Mouse (Mus musculus): Measurements from ENCODE around the gene Jhy.

Jhy gene

DNA sequence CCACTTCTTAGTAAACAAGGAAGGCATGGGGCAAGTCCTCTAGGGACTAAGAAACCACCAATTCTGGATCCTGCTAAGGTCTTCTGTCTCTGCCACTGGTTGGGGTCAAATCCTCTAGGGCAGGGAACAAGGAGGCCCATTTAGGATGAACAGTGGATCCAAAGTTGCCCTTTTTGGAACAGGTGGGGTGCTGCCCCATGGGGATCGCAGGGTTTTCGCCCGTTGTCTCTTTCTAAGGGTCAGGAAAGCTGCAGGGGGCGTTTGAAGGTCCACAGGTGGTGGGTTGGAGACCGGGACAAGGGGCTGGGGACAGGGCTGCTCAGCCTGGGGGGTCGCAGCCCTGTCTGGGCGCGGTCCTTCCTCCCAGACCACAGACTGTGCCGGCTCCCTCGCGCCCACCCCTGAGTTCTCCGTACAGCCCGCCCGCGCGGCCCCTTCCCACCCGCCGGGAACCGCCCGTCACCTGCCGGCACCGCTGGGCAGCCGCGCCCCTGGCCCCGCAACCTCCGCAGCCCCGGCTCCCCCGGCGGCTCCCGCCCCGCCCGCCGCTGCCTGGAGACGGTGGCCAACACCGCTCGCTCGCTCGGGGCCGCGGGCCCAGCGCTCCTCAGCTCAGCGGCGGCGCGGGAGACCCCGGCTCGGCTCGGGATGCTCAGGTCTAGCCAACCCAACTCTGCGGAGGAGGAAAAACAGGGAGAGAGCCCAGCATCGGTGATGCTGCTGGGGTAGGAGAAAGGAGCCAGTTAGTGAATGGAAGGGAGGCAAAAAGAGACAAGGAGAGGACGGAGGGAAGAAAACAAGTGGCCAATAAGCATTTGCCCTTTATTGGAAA, at the start of gene Jhy:
Jhy (minus strand) TSS at position 533 of the 832 bp plus-strand sequence.
- no peak for DNase-seq (ENCODE audit: low spot score in 2 of 2)

DNA sequence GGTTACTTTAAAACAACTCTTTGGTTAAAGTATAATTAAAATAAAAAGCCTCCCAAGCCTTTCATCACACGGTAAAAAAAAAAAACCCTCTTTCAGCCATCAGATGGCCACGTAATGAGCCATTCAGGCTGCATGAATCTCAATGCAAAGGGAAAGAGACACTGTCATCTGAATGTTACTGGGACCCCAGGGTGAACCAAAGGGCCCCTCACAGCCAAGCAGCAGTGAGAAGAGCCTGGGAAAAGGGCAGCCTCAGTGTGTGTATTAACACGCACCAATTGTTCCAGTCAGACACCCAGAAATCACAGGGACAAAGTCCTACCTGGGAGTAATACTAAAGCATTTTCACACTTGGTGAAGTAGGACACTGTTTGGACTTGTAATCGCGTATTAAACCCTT, 48.5 kb upstream of the Jhy start:
- no peak for DNase-seq (ENCODE audit: low spot score in 2 of 2)

DNA sequence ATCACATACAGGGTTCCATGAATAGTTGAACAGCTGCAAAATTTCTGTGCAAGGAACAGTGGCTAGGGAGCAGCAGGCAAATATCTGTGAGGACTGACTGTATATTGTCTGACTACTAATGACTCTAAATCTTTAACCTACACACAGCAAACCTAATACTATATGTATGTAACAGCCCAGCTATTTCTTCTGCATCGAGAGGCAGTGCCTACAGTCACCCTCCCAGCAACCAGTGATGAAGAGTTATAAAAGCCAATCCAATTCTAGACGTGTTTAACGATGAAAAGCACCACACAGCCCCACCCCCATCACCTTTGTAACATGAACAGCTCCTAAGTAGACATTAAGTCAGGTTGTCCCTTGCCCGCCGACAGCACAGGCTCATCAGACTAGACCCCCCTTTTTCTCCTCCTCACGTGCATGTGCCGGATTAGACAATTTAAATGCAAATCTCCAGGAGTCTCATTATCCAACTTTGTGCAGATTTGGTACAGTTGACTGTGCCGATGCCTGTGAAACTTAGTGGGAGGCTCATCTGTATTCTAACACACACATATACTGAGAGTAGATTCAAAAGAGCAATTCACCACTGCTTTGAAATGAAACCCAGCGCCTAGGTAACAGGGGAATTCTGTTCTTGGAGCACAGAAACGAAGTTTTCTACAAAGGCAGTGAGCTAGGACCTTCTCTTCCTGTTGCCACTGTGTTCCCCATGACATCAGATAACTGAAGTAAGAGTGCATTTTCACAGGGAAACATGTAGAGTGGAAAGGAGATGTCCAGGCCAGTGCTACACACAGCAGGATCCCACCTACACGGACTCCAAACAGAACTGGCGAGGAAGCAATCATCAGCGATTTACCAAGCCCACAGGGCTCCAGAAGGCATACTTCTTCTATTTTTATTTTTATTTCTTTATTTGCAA, 47.9 kb upstream of the Jhy start:
- no peak for DNase-seq (ENCODE audit: low spot score in 2 of 2)

DNA sequence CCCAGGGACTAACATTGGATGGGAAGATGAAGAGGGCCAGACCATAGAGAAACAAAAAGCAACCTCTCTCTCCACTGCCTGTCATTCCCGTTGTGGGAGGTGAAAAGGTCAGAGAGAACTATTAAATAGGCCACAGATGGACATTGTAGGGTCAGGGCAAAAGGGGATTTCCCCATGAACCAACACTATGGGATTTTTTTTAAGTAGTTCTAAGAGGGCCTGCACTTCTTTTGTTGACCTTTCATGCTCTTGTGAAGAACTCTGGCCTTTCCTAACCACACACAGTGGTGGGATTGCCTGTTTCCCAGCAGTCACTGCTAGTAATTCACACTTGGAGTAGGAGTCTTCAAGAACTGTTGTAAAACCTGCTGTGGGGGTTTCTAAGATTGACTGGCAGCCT, 43.9 kb upstream of the Jhy start:
- DNase-seq (ENCODE audit: low spot score in 2 of 2): no peak

DNA sequence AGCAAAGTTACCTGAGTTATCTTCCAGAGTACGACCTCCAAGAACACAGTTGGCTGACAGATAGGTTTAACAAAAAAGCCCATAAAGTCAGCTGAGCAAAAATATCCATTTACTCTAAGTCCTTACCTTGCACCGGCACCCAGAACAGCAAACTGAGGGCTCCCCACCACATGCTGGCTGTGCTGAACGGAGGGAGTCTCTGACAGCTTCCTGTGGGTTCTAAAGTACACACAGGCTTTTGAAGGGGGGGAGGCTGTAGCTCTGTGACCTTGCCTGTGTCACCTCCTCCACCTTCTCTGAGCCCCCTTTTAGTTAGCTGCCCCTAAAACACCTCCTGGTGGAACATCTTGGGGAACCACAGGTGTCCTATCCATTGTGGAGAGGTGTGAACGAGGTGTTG, 40.5 kb upstream of the Jhy start, which contains the start of gene Crtam:
Crtam (minus strand) TSS at position 214 of the 400 bp plus-strand sequence.
- DNase-seq (ENCODE audit: low spot score in 2 of 2): no peak

DNA sequence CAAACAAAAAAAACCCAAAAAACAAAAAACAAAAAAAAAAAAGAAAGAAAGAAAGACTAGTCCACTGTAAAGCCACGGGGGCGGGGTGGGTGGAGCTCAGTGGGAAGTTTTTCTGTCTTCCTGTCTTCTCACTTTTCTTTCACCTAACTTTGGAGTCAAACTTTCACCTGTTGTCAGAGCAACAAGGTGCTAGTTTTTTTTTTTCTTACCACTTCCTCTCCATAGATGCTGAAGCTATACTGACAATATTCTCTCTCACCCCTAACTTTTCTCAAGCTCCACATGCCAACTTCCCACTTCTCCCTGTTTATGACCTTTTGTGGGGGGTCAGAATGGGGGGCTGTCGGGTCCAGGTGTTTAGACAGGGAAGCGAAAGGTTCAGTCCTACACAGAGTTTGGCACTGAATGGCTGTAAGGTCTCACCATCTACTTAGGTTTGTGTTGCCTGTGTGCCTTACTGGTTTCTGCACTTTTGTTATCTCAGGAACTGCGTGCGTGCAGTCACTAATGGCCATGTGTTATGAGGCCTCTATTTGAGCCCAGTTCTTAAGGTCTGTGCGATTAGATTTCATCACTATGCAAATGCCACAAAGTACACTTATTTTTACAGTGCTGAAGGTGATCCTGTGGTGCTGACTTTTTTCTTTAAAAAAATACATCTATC, 33.3 kb upstream of the Jhy start:
- no peak for DNase-seq (ENCODE audit: low spot score in 2 of 2)

DNA sequence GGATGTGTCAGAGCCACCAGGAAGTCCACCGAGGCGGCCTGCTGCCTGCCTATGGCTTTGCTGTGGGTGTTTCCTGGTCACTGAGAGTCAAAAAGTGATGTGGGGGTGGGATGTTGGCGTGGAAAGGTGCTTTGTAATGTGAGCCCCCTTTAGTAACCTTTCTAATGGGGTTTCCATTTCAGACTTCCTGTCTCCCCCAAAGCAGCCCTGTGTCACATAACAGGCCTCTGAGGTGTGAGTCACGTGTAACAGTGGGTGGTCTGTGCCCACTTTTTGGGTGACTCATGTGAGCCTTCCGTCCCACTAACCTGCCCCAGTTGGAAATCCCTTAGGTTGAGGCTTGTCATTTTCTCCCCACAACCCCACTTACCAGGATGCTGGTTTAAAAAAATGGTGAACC, 30.2 kb upstream of the Jhy start:
- no peak for DNase-seq (ENCODE audit: low spot score in 2 of 2)

DNA sequence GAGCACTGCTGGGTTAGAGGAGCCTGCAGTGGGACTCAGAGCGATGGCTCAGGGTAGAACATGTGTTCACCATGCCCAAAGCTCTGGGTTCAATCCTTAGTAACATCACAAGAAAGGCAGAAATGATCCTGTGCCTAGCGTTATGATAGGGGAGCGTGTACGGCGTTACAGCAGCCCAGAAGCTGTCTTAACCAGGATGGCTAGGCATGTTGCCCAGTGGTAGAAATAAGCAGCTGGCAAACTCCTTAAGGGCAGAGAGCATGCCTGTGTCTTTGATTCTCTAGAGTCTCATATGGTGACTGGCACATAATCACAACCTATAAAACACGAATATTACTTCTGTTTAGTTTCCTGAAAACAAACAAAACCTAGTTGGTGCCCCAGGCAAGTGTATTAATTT, 27.6 kb upstream of the Jhy start:
- no peak for DNase-seq (ENCODE audit: low spot score in 2 of 2)

DNA sequence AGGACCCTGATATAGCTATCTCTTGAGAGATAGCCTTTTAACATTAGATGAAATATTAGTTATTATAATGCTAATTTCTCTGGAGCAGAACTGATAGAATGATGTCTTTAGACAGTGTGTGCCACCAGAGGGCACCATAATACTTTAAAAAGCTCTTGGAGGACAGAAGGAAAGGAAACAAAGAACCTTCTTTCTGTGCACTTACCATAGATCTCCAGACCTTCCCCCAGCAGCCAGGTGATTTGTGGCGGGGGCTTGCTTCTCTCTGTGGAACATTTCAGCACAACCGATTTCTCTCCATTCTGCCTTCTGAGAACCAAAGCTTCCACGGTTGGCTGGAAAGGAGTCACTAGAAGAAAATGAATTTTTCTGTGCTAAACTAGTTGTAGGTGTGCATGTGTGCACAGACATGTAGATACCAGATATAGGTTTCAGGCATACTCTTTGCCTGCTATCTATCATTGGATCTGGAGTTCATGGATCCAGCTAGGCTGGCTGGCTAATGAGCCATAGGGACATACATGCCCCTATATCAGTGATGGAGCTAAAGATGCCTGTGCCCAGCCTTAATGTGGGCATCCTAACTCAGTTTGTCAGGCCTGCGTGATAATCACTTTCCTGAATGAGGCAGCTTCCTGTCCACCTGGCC, 26.1 kb upstream of the Jhy start:
- peak; percentile 29 to 66 for DNase-seq (ENCODE audit: low spot score in 2 of 2)

DNA sequence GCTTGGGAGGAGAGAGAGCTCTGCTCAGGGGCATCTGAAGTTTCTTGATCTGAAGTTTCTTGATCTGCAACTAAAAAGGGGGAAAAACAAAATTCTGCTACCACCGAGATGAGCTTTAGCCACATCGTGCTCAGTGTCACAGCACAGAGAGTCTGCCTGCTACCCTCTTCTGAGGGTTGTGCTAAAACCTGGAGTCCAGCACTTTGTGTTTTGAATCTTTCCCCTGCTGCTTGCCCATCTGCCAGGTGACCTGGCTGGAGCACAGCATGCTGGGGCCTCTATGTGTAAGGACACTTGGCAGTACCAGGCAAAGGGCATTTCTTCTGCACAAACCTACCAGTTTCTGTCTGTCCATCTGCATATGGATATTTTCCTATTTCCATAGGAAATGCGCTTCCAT, 20.4 kb upstream of the Jhy start:
- DNase-seq (ENCODE audit: low spot score in 2 of 2): no peak

DNA sequence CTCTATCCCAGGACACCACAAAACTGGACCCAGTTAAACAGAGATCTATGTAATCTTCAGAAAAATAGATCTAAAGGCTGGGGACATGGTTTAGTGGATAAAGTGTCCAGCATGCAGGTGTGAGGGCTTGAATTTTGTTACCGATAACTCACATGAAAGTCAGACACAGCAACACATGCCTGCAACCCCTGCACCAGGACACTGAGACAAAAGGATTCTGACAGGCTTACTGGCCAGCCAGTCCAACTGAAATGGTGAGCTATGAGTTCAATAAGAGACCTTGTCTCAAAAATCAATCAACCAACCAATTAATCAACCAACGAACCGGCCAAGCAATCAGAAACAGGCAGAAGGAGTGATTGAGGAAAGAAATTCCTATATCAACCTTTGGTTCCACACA, 19.8 kb upstream of the Jhy start:
- no peak for DNase-seq (ENCODE audit: low spot score in 2 of 2)

DNA sequence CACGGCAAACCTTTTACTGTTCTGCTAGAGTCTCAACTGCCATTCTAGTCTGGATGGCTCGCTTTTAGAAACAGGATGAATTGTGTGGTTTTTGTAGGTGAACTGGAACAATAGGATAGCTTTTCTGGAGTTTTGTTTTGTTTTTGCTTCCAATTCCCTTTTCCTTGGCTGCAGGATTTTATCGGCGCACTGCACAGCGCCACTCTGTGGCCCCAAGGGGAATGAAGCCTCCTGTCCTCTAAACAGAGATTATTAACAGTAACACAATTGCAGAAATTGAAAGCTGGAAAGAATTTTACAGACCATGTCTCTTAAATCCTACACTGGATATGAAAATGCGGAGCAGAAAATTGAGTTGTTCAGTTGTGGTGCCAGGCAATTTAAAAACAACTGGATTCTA, 18.6 kb upstream of the Jhy start:
- DNase-seq (ENCODE audit: low spot score in 2 of 2): no peak

DNA sequence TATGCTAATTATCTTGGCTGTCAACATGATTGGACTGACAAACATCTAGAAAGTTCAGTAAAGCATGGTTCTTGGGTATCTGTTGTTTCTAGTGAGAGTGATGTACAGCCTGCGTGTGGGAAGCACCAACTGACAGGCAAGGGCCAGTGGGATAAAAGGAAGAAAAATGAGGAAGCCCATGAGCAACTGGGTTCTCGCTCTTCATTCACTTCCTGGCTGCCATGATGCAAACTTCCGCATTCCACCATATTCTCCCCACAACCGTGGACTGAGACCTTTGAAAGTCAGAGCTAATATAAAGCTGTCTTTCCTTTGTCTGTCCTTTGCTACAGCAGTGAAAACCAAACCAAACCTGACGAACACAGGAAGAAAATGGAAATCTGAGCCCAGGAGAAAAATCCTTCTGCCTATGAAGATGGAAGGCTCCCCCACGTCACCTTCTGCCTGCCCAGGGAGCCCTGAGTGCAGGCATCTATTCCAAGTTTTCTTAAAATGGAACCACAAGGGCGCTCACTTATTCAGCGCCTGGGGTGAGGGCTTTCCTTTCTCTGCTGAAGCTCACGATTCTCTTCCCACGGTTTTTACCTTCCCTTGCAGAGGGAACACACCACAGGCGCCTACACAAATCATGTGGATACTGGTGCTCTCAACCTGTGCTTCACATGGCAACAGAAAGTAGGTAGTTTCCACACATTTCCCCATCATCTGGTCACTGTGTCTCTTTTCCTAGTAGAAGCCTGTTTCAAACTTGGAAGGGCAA, 10.3 kb upstream of the Jhy start:
- no peak for DNase-seq (ENCODE audit: low spot score in 2 of 2)

DNA sequence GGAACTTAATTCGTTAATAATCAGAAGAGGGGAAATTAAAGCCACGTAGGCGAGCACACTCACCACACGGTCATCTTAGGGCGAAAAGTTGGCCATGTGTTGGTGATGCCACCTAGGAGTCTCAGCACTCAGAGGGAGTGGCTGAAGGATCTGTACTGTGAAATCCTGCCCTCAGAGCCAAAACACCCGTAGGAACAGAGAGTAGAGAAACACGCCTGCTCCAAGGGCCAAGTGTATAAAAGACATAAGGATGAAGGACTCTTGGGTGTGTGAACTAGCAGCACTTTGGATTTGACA, 448 bp upstream of the Jhy start:
- no peak for DNase-seq (ENCODE audit: low spot score in 2 of 2)

DNA sequence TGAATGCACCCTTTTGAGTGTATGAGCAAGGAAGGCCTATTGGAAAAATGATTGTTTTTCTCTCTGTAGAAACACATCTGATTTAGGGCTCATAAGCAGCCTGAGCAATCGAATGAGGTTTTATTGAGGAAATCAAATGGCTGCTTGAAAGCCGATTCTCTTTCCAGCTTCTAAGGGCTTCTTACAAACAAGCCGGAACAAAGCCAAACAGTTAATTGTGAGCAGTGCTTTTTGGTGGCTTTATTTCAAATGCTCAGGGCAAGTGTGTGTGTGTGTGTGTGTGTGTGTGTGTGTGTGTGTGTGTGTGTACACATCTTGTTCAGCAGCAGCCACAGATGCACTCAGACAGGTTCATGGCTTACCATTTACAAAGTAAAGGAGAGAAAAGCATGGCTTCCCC, 2.5 kb downstream of the Jhy start:
- DNase-seq (ENCODE audit: low spot score in 2 of 2): no peak

DNA sequence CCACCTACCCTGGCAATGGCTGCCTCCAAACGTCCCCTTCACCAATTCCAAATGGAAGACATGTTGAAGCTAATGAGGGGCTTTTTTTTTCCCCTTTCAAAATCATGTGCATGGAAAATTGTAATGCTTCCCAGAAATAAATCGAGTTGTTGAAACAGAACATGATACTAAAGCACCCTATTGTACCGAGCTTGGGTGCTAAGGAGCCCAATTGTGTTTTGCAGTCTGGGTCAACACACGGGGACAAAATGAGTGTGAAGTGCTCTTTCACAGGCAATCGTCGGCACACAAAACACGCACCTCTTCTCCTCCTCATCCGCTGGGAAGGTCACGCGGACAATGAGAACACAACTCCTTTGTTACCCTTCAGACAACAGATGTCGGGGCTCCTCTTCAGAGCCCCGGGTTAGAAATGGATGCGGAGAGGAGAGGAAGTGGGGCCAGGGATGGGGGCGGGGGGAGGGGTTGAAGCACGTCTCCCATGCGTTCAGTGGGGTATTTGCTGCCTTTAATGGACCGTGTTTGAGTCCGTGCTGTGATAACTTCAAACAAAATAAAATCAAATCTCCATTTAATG, 14.8 kb downstream of the Jhy start:
- DNase-seq (ENCODE audit: low spot score in 2 of 2): no peak

DNA sequence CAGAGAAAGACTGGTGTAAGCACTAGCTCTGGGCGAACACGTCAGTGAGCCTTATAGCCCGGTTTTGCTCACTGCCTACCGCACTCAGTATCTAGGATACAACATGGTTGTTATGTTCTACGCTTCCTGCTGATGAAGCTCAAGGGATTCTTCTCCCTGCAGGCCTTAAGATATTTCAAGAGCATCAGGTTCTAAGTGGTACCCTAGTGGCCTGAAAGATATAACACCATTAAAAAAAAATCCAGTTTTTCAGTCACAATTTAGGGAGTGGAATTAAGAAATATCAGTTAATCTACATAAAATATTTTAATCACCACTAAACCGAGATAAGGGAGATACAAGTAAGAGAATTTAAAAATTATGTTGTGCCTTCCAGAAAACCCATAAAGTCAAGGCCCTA, 15.4 kb downstream of the Jhy start:
- no peak for DNase-seq (ENCODE audit: low spot score in 2 of 2)

DNA sequence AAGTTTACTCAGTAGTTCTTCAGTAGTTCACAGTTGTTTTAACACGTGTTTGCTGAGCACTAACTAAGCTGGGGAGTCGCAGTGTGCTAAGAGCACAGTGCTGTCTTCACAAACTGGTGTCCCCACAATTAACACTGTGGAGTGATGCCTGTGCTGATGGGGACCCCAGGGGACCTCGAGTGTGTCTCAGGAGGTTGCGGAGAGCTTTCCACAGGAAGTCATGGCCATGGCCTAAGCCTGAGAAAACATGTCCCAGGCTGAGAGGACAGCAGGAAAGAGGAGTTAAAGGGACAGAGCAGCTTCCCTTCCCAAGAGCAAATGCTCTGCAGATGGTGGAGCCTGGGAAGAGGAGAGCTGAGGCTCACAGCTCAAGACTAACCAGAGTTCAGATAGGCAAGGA, 16.8 kb downstream of the Jhy start:
- DNase-seq (ENCODE audit: low spot score in 2 of 2): no peak

DNA sequence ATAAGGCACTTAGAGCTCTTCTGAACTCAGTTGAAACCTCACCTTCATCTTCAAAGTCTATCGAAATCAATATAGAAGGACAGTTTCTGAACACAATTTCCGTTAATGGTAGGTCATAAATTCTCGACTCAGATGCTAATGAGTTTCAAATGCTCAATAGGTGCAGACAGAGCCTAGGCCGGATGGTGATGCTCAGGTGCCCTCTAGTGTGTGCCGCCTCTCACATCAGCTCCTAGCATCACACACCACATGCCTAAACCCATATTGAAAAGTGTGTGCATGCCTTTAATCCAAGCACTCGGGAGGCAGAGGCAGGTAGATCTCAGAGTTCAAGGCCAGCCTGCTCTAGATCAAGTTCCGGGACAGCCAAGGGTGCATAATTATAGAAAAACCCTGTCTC, 26.5 kb downstream of the Jhy start:
- no peak for DNase-seq (ENCODE audit: low spot score in 2 of 2)

DNA sequence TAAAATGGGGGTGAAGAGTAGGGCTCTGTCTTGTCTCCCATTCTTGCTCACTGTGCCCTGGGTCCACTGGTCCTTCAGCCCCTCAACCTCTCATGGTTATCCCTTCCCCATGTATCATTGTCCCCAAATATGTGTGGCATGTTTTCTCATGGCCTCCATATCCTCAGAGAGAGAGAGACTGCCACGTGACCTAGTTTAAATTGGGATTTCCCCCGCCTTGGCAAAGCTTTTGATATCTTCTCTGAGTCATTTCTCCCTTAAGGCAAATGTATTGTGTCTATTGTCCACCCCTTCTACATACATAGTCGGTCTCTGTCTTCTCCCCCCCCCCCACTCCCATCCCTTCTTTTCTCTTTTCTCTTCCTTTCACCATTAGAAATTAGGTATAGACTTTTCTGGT, 30.6 kb downstream of the Jhy start:
- no peak for DNase-seq (ENCODE audit: low spot score in 2 of 2)

All from frontal cortex, postnatal 25 days (tissue).